In genomic region chr9:123851062-123851712, GRCm38 (mm10) we compare ENCODE assay signal across 7 mouse cellular contexts. TPM values are rescaled to one million over a fixed set of nuclear protein-coding genes. Genes with fewer than 3 reads are reported as not detected.
DNase-seq lines count a peak whose midpoint lies in the region; ATAC-seq and TF ChIP-seq lines count a peak whose summit lies in the region.

No protein-coding gene starts in this region.

- H3K4me1 ChIP-seq in ES-E14 (ENCODE audit: control insufficient read depth in 2 of 2, insufficient read depth in 2 of 2, low read length in 2 of 2, poor library complexity in 1 of 2), result no peaks in the 10 kb centered on the region
- peaks cover 7% of the 10 kb centered on the region; the same call in 1 of the 2 replicates for H3K4me1 ChIP-seq in embryonic facial prominence, embryonic 15.5 days
- peaks cover 24% of the 10 kb centered on the region; the same call in 1 of the 2 replicates for H3K4me1 ChIP-seq in heart, postnatal 0 days (ENCODE audit: control insufficient read depth, insufficient read depth)

- under 1% methylated on average over 27 of the region's 27 CpGs for WGBS in embryonic facial prominence, embryonic 15.5 days
- under 1% methylated on average over 27 of the region's 27 CpGs for WGBS in heart, postnatal 0 days

- TF ChIP-seq CTCF in heart, postnatal 0 days (IDR thresholded peaks at IDR 0.05; ENCODE audit: low read depth), result no peak

- no peaks in the 10 kb centered on the region for H3K36me3 ChIP-seq in ES-E14 (ENCODE audit: control insufficient read depth, insufficient read depth, low read length, poor library complexity, severe bottlenecking)
- no peaks in the 10 kb centered on the region for H3K36me3 ChIP-seq in embryonic facial prominence, embryonic 15.5 days
- no peaks in the 10 kb centered on the region for H3K36me3 ChIP-seq in heart, postnatal 0 days (replicated peaks; ENCODE audit: control insufficient read depth, insufficient read depth, low read length)

- peak overlapping the region; percentile 55 for H3K4me2 ChIP-seq in embryonic facial prominence, embryonic 15.5 days (replicated peaks)
- H3K4me2 ChIP-seq in heart, postnatal 0 days (ENCODE audit: low read depth, low read length), result peak overlapping the region; percentile 64

- peak overlapping the region; percentile 71 to 87 for H3K4me3 ChIP-seq in ES-E14 (ENCODE audit: insufficient read depth in 1 of 2, low read depth in 1 of 2, low read length in 2 of 2, poor library complexity in 1 of 2, severe bottlenecking in 1 of 2)
- H3K4me3 ChIP-seq in embryonic facial prominence, embryonic 15.5 days (replicated peaks), result peak overlapping the region; percentile 87
- peak overlapping the region; percentile 90 for H3K4me3 ChIP-seq in heart, postnatal 0 days (ENCODE audit: low read depth, low read length)

- peak; percentile 84 for ATAC-seq in embryonic facial prominence, embryonic 15.5 days (ENCODE audit: insufficient number of reproducible peaks, low FRiP score, low TSS enrichment, low read depth)
- peak; percentile 66 for ATAC-seq in heart, postnatal 0 days (ENCODE audit: insufficient read depth, low read depth)

- in situ Hi-C loops in ES-E14 (cut with MboI; ENCODE audit: low sequenced_read_pairs in 2 of 2, unreplicated experiment in 2 of 2), result no loop called here

- peak; percentile 24 for DNase-seq in ES-E14 (ENCODE audit: low read depth, low spot score)
- peak; percentile 73 for DNase-seq in adrenal gland, adult 2 months
- DNase-seq in heart, postnatal 0 days (ENCODE audit: low spot score), result peak; percentile 49
- peak; percentile 73 to 78 for DNase-seq in kidney, postnatal 25 days
- DNase-seq in lung, postnatal 10 days, result peak; percentile 77
- peak; percentile 59 for DNase-seq in ovary, postnatal 36 days (ENCODE audit: low spot score)

- peak overlapping the region; percentile 69 for H3K9ac ChIP-seq in ES-E14 (ENCODE audit: insufficient read depth, low read depth, low read length, poor library complexity, severe bottlenecking)
- H3K9ac ChIP-seq in embryonic facial prominence, embryonic 15.5 days, result peak overlapping the region; percentile 87
- peak overlapping the region; percentile 93 for H3K9ac ChIP-seq in heart, postnatal 0 days (replicated peaks; ENCODE audit: low read depth, low read length)

- peak overlapping the region; percentile 74 for H3K27ac ChIP-seq in ES-E14 (ENCODE audit: insufficient read depth, low read depth, low read length, poor library complexity, severe bottlenecking)
- peak overlapping the region; percentile 98 for H3K27ac ChIP-seq in embryonic facial prominence, embryonic 15.5 days (replicated peaks)
- H3K27ac ChIP-seq in heart, postnatal 0 days (ENCODE audit: low read depth), result peak overlapping the region; percentile 99

- no peaks in the 10 kb centered on the region for H3K9me3 ChIP-seq in ES-E14 (ENCODE audit: control insufficient read depth, insufficient read depth, low read depth, low read length)
- no peaks in the 10 kb centered on the region for H3K9me3 ChIP-seq in embryonic facial prominence, embryonic 15.5 days (replicated peaks)
- H3K9me3 ChIP-seq in heart, postnatal 0 days (replicated peaks; ENCODE audit: control insufficient read depth, low read length), result no peaks in the 10 kb centered on the region

- TF ChIP-seq EP300 in heart, postnatal 0 days (IDR thresholded peaks at IDR 0.05; ENCODE audit: low read depth), result no peak; the same call in 1 of the 2 replicates

- no peaks in the 10 kb centered on the region for H3K27me3 ChIP-seq in embryonic facial prominence, embryonic 15.5 days
- no peaks in the 10 kb centered on the region for H3K27me3 ChIP-seq in heart, postnatal 0 days (ENCODE audit: control insufficient read depth, insufficient read depth, low read length)

TF ChIP-seq in ES-E14, 5 proteins besides CTCF, POLR2A, EP300 and RAD21:
- peak; percentile 43; the same call in 1 of the 2 replicates for TF ChIP-seq CHD2 (IDR thresholded peaks at IDR 0.05; ENCODE audit: low read depth, low read length)
- no peak for TF ChIP-seq HCFC1 (IDR thresholded peaks at IDR 0.05; ENCODE audit: borderline replicate concordance, insufficient read depth, low read length)

RNA-seq across cellular contexts. Expression of gene Fyco1, which starts 0.5 kb away (rescaled TPM):
- total RNA-seq in ES-E14 (2012; rRNA removed), result 7.9 and 11.8 TPM in 2 replicates
- total RNA-seq in adrenal gland, adult 2 months (2021), result 10 to 100 TPM; 37.1 to 41.1 TPM
- 5.9 and 9.7 TPM in 2 replicates for polyA plus RNA-seq in adrenal gland, adult 2 months (2012; rRNA removed)
- polyA plus RNA-seq in embryonic facial prominence, embryonic 15.5 days (2015; fragmentation: Nextera tagmentation; extraction: Ambion mirVana), result 15.8 and 18.9 TPM in 2 replicates
- 62.5 and 82.7 TPM in 2 replicates for total RNA-seq in heart, postnatal 0 days (2014; rRNA removed; ENCODE audit: low replicate concordance)
- polyA plus RNA-seq in heart, postnatal 0 days (2015; fragmentation: Nextera tagmentation; extraction: Ambion mirVana), result 35.3 and 40.9 TPM in 2 replicates

RNA-seq across cellular contexts. Expression of gene Xcr1, which starts 10.6 kb away (rescaled TPM):
- total RNA-seq in ES-E14 (2012; rRNA removed), result 0.05 and 0.09 TPM in 2 replicates
- total RNA-seq in adrenal gland, adult 2 months (2021), result under 1 TPM; 0.10 to 0.20 TPM
- 0.08 and 0.10 TPM in 2 replicates for polyA plus RNA-seq in adrenal gland, adult 2 months (2012; rRNA removed)
- polyA plus RNA-seq in embryonic facial prominence, embryonic 15.5 days (2015; fragmentation: Nextera tagmentation; extraction: Ambion mirVana), result 0.04 TPM in 1 of 2 replicates, not detected in the other
- total RNA-seq in heart, postnatal 0 days (2014; rRNA removed; ENCODE audit: low replicate concordance), result not detected in 2 replicates
- 0.11 and 0.12 TPM in 2 replicates for polyA plus RNA-seq in heart, postnatal 0 days (2015; fragmentation: Nextera tagmentation; extraction: Ambion mirVana)

RNA-seq across cellular contexts. Expression of gene Cxcr6, which starts 44.9 kb away (rescaled TPM):
- 0.16 and 1.3 TPM in 2 replicates for total RNA-seq in ES-E14 (2012; rRNA removed)
- under 1 TPM in 1 of 2 experiments, not detected in 1; 0.21 TPM for total RNA-seq in adrenal gland, adult 2 months (2021)
- polyA plus RNA-seq in adrenal gland, adult 2 months (2012; rRNA removed), result 0.20 TPM in 1 of 2 replicates, not detected in the other
- 0.55 and 0.56 TPM in 2 replicates for polyA plus RNA-seq in embryonic facial prominence, embryonic 15.5 days (2015; fragmentation: Nextera tagmentation; extraction: Ambion mirVana)
- total RNA-seq in heart, postnatal 0 days (2014; rRNA removed; ENCODE audit: low replicate concordance), result not detected in 2 replicates
- polyA plus RNA-seq in heart, postnatal 0 days (2015; fragmentation: Nextera tagmentation; extraction: Ambion mirVana), result 0.14 and 0.30 TPM in 2 replicates

Comparison
In these comparisons a context has a peak if more than half of its experiments do, and no peak if none do; other contexts are left out.
1. Peak in every context shown above with its lines: DNase-seq, ATAC-seq, H3K4me3 ChIP-seq and H3K27ac ChIP-seq.
2. DNase-seq: peak in every context shown above with its lines; median percentile 77 in lung, postnatal 10 days; 76 in kidney, postnatal 25 days; 73 in adrenal gland, adult 2 months; 59 in ovary, postnatal 36 days; 49 in heart, postnatal 0 days; 24 in ES-E14.